Mouse (Mus musculus) heart, embryonic 11.5 days (tissue): Measurements from ENCODE around the gene Srarp. TPM values are rescaled to one million over a fixed set of nuclear protein-coding genes. Genes with fewer than 3 reads are reported as not detected.

Experiments used
- ATAC-seq: fragments of 200-750 bp; cut with Nextera tagmentation; replicated peaks from 2 replicates; pipeline ENCODE4 v1.8.0; 2017; ENCODE audit warnings: moderate library complexity; ENCODE audit not compliant: insufficient number of reproducible peaks, low FRiP score, low TSS enrichment
- H3K27ac ChIP-seq: fragments of 300-500 bp; sonication (generic); 2 replicates; pipeline ENCODE4 v1.5.1; 2014; ENCODE audit warnings: mild to moderate bottlenecking, low read depth, low read length
- H3K27me3 ChIP-seq: fragments of 300-500 bp; sonication (generic); 2 replicates; pipeline ENCODE4 v1.6.1; 2014; ENCODE audit warnings: mild to moderate bottlenecking, low read length, mixed read lengths; ENCODE audit not compliant: control insufficient read depth, insufficient read depth
- H3K36me3 ChIP-seq: fragments of 300-500 bp; sonication (generic); 2 replicates; pipeline ENCODE4 v1.6.1; 2014; ENCODE audit warnings: mild to moderate bottlenecking, low read length, moderate library complexity, mixed read lengths; ENCODE audit not compliant: control insufficient read depth, insufficient read depth
- H3K4me1 ChIP-seq: fragments of 300-500 bp; sonication (generic); 2 replicates; pipeline ENCODE4 v1.6.1; 2014; ENCODE audit warnings: low read length; ENCODE audit not compliant: control insufficient read depth, insufficient read depth
- H3K4me2 ChIP-seq: fragments of 300-500 bp; sonication (generic); 2 replicates; pipeline ENCODE4 v1.6.1; 2014; ENCODE audit warnings: mild to moderate bottlenecking, moderate library complexity
- H3K4me3 ChIP-seq: fragments of 300-500 bp; sonication (generic); 2 replicates; pipeline ENCODE4 v1.5.1; 2014; ENCODE audit warnings: low read depth, low read length
- H3K9ac ChIP-seq: fragments of 300-500 bp; sonication (generic); 2 replicates; pipeline ENCODE4 v1.6.1; 2014; ENCODE audit warnings: mild to moderate bottlenecking, low read depth, low read length, moderate library complexity
- H3K9me3 ChIP-seq: fragments of 300-500 bp; sonication (generic); replicated peaks from 2 replicates; pipeline ENCODE4 v1.6.1; 2016; ENCODE audit warnings: low read length; ENCODE audit not compliant: control insufficient read depth
- WGBS: fragments of 180-500 bp; shearing (Covaris S2); extraction: QIAGEN DNeasy Blood & Tissue Kit; methylation state at CpG from one replicate; pipeline ENCODE4 v1.1.7; 2014; ENCODE audit not compliant: insufficient replicate concordance; 5-methylcytosine and 5-hydroxymethylcytosine counted together
- polyA plus RNA-seq: library from polyadenylated mRNA; unstranded; fragments of >200 nt; fragmentation: Nextera tagmentation; extraction: Ambion mirVana; gene quantifications from 2 replicates; pipeline ENCODE4 v1.2.1, GENCODE M21; 2014

The Srarp gene
- polyA plus RNA-seq, 1 experiment from 2014 or later: not detected

- Histone ChIP-seq H3K27ac (no peak overlapping the region), H3K4me3 (no peak overlapping the region), H3K4me1 (peaks cover 12% of the 10 kb centered on the region), H3K27me3 (peaks cover 47% of the 10 kb centered on the region), H3K4me2 (no peak overlapping the region), H3K36me3 (no peaks in the 10 kb centered on the region), H3K9me3 (no peaks in the 10 kb centered on the region), H3K9ac (no peak overlapping the region)
- ATAC-seq: no peak
- WGBS: 0% methylated on average over 7 of the region's 7 CpGs
Measured at GRCm38 (mm10) chr4:141385275-141385674, 50.6 kb downstream of the Srarp start.

Other genes with a start within 250 kb of the Srarp start
- 2.0 and 2.4 TPM in 2 replicates for gene Rsg1, start 222.1 kb downstream of the Srarp start, polyA plus RNA-seq
- 1.2 and 1.3 TPM in 2 replicates for gene Arhgef19, start 196.6 kb downstream of the Srarp start, polyA plus RNA-seq
- 3.1 and 3.6 TPM in 2 replicates for gene Epha2, start 134.9 kb downstream of the Srarp start, polyA plus RNA-seq
- 1.00 and 1.0 TPM in 2 replicates for gene Fam131c, start 67.9 kb downstream of the Srarp start, polyA plus RNA-seq
- 0.14 and 0.42 TPM in 2 replicates for gene Clcnka, start 37.4 kb downstream of the Srarp start, polyA plus RNA-seq
- 0.90 and 1.0 TPM in 2 replicates for gene Clcnkb, start 20.1 kb downstream of the Srarp start, polyA plus RNA-seq
- 155 and 275 TPM in 2 replicates for gene Hspb7, start 15.3 kb downstream of the Srarp start, polyA plus RNA-seq
- gene Zbtb17, start 8.5 kb upstream of the Srarp start, polyA plus RNA-seq: 19.1 and 21.3 TPM in 2 replicates
- gene Spen, start 102.5 kb upstream of the Srarp start, polyA plus RNA-seq: 7.5 TPM in 2 replicates
- gene Fblim1, start 170.0 kb upstream of the Srarp start, polyA plus RNA-seq: 53.9 and 64.0 TPM in 2 replicates
- gene Tmem82, start 182.5 kb upstream of the Srarp start, polyA plus RNA-seq: 0.17 and 0.30 TPM in 2 replicates
- not detected in 2 replicates for gene Slc25a34, start 187.7 kb upstream of the Srarp start, polyA plus RNA-seq
- 3.5 and 3.9 TPM in 2 replicates for gene Plekhm2, start 228.8 kb upstream of the Srarp start, polyA plus RNA-seq
- 1.5 TPM in 1 of 2 replicates, not detected in the other for gene Rsc1a1, start 249.5 kb upstream of the Srarp start, polyA plus RNA-seq